Mouse (Mus musculus) stomach, embryonic 15.5 days (tissue): ENCODE results near the gene B4galnt1. TPM values are rescaled to one million over a fixed set of nuclear protein-coding genes. Genes with fewer than 3 reads are reported as not detected.
"Not testable (repeated sequence)": the region's sequence is repeated elsewhere in the genome, so short reads cannot be mapped to it uniquely, and the experiment has no call there.

Experiments
- ATAC-seq: fragments of 200-750 bp; cut with Nextera tagmentation; 2 replicates; pipeline ENCODE4 v1.8.0; 2017; ENCODE audit warnings: low read depth, moderate number of reproducible peaks, moderate TSS enrichment; ENCODE audit not compliant: insufficient read depth, low FRiP score
- H3K27ac ChIP-seq: fragments of 300-500 bp; sonication (generic); 2 replicates; pipeline ENCODE4 v1.5.1; 2015; ENCODE audit warnings: mild to moderate bottlenecking, inconsistent platforms
- H3K27me3 ChIP-seq: fragments of 300-500 bp; sonication (generic); replicated peaks from 2 replicates; pipeline ENCODE4 v1.6.1; 2015; ENCODE audit warnings: inconsistent platforms
- H3K36me3 ChIP-seq: fragments of 300-500 bp; sonication (generic); 2 replicates; pipeline ENCODE4 v1.6.1; 2015; ENCODE audit warnings: inconsistent platforms
- H3K4me1 ChIP-seq: fragments of 300-500 bp; sonication (generic); 2 replicates; pipeline ENCODE4 v1.6.1; 2015; ENCODE audit warnings: inconsistent platforms
- H3K4me2 ChIP-seq: fragments of 300-500 bp; sonication (generic); 2 replicates; pipeline ENCODE4 v1.6.1; 2015; ENCODE audit warnings: mild to moderate bottlenecking, inconsistent platforms
- H3K4me3 ChIP-seq: fragments of 300-500 bp; sonication (generic); replicated peaks from 2 replicates; pipeline ENCODE4 v1.5.1; 2015; ENCODE audit warnings: inconsistent platforms
- H3K9ac ChIP-seq: fragments of 300-500 bp; sonication (generic); 2 replicates; pipeline ENCODE4 v1.6.1; 2015; ENCODE audit warnings: inconsistent platforms
- H3K9me3 ChIP-seq: fragments of 300-500 bp; sonication (generic); 2 replicates; pipeline ENCODE4 v1.6.1; 2016; ENCODE audit warnings: inconsistent platforms
- WGBS: fragments of 180-500 bp; shearing (Covaris S2); methylation state at CpG from one replicate; pipeline ENCODE4 v1.1.7; 2015; 5-methylcytosine and 5-hydroxymethylcytosine counted together
- polyA plus RNA-seq: library from polyadenylated mRNA; unstranded; fragments of >200 nt; fragmentation: Nextera tagmentation; extraction: Ambion mirVana; gene quantifications from 2 replicates; pipeline ENCODE4 v1.2.1, GENCODE M21; 2015

B4galnt1 gene
- polyA plus RNA-seq, 1 experiment from 2014 or later: 29.4 TPM

- Histone ChIP-seq H3K36me3 (no peaks in the 10 kb centered on the region), H3K4me3 (no peak overlapping the region), H3K4me2 (no peak overlapping the region), H3K27ac (no peak overlapping the region), H3K9me3 (no peaks in the 10 kb centered on the region), H3K27me3 (peaks cover 12% of the 10 kb centered on the region), H3K9ac (no peak overlapping the region), H3K4me1 (peaks cover 5% of the 10 kb centered on the region; the same call in 1 of the 2 replicates)
- 63% methylated on average over 3 of the region's 3 CpGs for WGBS
- no peak for ATAC-seq
Observed at GRCm38 (mm10) chr10:127160728-127161127, 4.3 kb upstream of the B4galnt1 start.

GRCm38 (mm10) chr10:127162771-127163261 is 2.2 kb upstream of the B4galnt1 start:
- not testable (repeated sequence) for H3K36me3 ChIP-seq, ATAC-seq, H3K27ac ChIP-seq, H3K9ac ChIP-seq, H3K4me3 ChIP-seq, H3K4me2 ChIP-seq, H3K9me3 ChIP-seq
- H3K27me3 ChIP-seq: peaks cover 30% of the 10 kb centered on the region
- 43% methylated on average over 7 of the region's 7 CpGs for WGBS
- peaks cover 14% of the 10 kb centered on the region; the same call in 1 of the 2 replicates for H3K4me1 ChIP-seq

GRCm38 (mm10) chr10:127164190-127164589 is 835 bp upstream of the B4galnt1 start:
- peaks cover 37% of the 10 kb centered on the region for H3K27me3 ChIP-seq
- H3K4me2 ChIP-seq: no peak overlapping the region
- WGBS: 88% methylated on average over 4 of the region's 4 CpGs
- no peaks in the 10 kb centered on the region for H3K9me3 ChIP-seq
- peaks cover 14% of the 10 kb centered on the region; the same call in 1 of the 2 replicates for H3K4me1 ChIP-seq
- ATAC-seq: no peak
- no peak overlapping the region for H3K9ac ChIP-seq
- no peak overlapping the region for H3K4me3 ChIP-seq
- no peak overlapping the region for H3K27ac ChIP-seq
- no peaks in the 10 kb centered on the region for H3K36me3 ChIP-seq

DNA sequence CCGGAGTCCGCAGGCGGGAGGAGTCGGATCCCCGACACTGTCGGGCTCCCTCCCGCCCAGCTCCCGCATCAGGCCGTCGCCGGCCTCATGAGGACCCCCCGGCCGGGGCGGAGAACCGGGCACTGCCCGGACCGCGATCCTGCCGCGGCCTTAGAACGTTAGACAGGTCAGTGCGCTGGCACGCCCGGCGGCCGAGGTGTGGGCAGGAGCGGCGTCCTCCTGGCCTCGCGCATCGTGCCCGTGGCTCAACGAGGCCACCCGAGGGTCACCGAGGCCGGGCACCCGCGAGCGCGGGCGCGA is 279 bp downstream of the B4galnt1 start:
- peaks cover 21% of the 10 kb centered on the region for H3K4me1 ChIP-seq
- H3K36me3 ChIP-seq: no peaks in the 10 kb centered on the region
- H3K27ac ChIP-seq: peak overlapping the region; percentile 74
- H3K27me3 ChIP-seq: peaks cover 47% of the 10 kb centered on the region
- WGBS: under 1% methylated on average over 40 of the region's 42 CpGs
- ATAC-seq: peak; percentile 25
- H3K4me2 ChIP-seq: peak overlapping the region; percentile 100
- no peaks in the 10 kb centered on the region for H3K9me3 ChIP-seq
- peak overlapping the region; percentile 77 for H3K9ac ChIP-seq
- H3K4me3 ChIP-seq: peak overlapping the region; percentile 57

DNA sequence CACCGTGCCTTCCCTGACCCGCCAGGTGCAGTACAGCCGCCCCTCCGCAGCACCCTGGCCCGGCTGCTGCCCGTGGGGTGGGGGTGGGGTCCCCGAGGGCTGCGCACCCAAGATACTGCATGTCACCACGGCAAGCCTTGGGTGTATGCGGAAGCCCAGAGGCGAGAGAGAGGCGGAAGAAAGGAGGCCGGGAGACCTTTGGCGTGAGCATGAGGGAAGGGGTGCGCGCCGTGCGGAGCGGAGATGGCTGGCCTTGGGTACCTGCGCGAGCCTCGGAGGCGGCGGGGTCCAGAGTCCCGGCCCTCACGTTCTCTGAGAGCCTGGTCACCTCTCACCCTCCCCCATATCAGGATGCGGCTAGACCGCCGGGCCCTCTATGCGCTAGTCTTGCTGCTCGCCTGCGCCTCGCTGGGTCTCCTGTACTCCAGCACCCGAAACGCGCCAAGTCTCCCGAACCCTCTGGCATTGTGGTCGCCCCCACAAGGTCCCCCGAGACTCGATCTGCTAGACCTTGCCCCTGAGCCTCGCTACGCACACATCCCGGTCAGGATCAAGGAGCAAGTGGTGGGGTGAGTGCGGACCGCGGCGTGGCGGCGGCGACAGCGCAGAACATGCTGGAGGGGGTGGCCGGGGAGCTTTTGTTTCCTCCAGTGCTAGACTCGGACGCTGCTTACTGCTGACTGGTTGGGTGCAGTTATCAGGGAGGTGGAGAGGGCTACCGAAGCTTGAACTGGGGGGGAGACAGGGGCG is 804 bp downstream of the B4galnt1 start:
- peak overlapping the region; percentile 74 for H3K27ac ChIP-seq
- H3K4me2 ChIP-seq: peak overlapping the region; percentile 100
- peaks cover 26% of the 10 kb centered on the region for H3K4me1 ChIP-seq

DNA sequence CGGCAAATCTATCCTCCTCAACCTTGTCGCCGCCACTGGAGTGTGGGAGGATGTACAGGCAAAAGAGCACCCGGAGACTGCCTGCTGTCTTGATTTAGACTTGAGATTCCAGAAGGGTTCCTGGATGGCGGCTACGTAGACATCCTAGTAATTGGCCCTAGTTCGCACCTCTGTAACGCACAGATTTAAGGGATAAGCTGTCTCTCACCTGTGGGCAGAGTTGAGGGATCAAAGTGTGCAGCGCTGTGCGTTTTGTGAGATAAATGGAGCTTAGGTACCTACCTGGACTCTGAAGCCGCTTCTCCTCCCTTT is 1.3 kb downstream of the B4galnt1 start:
- Histone ChIP-seq H3K27ac (peak overlapping the region; percentile 74; the same call in 1 of the 2 replicates), H3K27me3 (peaks cover 51% of the 10 kb centered on the region), H3K4me2 (peak overlapping the region; percentile 100), H3K9ac (0 out of 2 replicates have a peak overlapping the region, but pooled peaks have one; percentile 77), H3K9me3 (no peaks in the 10 kb centered on the region), H3K4me1 (peaks cover 27% of the 10 kb centered on the region), H3K36me3 (no peaks in the 10 kb centered on the region), H3K4me3 (peak overlapping the region; percentile 57)
- ATAC-seq: no peak
- WGBS: 7% methylated on average over 11 of the region's 11 CpGs

More for the DNA sequence above, 804 bp downstream of the B4galnt1 start:
- ATAC-seq: peak; percentile 44
- WGBS: under 1% methylated on average over 56 of the region's 56 CpGs
- Histone ChIP-seq H3K4me3 (peak overlapping the region; percentile 57), H3K36me3 (no peaks in the 10 kb centered on the region), H3K9me3 (no peaks in the 10 kb centered on the region), H3K27me3 (peaks cover 50% of the 10 kb centered on the region), H3K9ac (peak overlapping the region; percentile 77)

GRCm38 (mm10) chr10:127166771-127167613 is 2.0 kb downstream of the B4galnt1 start:
- H3K4me3 ChIP-seq: peak overlapping the region; percentile 57
- H3K4me1 ChIP-seq: peaks cover 27% of the 10 kb centered on the region
- H3K27me3 ChIP-seq: peaks cover 55% of the 10 kb centered on the region
- ATAC-seq: no peak
- no peaks in the 10 kb centered on the region for H3K36me3 ChIP-seq
- 28% methylated on average over 15 of the region's 15 CpGs for WGBS
- no peak overlapping the region for H3K9ac ChIP-seq
- H3K4me2 ChIP-seq: peak overlapping the region; percentile 100
- H3K9me3 ChIP-seq: no peaks in the 10 kb centered on the region
- H3K27ac ChIP-seq: peak overlapping the region; percentile 74

DNA sequence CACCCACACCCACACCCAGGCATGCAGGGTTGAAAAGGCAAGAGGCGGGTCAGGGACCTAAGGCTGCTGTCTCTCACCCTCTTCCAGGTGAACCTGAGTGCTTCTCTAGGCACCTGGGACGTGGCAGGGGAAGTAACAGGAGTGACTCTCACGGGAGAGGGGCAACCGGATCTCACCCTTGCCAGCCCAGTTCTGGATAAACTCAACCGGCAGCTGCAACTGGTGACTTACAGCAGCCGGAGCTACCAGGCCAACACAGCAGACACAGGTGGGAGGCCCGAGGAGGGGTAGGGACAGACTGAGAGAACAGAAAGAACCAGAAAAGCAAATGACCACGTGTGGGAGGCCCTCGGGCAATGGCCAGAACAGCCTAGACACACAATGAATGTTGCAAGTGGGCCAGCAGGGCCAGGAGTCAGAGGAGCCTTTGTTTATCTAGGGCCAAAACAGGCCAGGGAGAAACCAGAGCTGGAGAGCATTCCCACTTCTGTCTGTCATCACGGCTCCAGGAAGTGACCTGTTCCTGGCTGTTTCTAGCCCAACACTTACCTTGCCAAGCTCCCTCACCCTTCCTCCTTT is 2.7 kb downstream of the B4galnt1 start:
- peak overlapping the region; percentile 8 for H3K27ac ChIP-seq
- peaks cover 58% of the 10 kb centered on the region for H3K27me3 ChIP-seq
- H3K4me1 ChIP-seq: peaks cover 27% of the 10 kb centered on the region
- WGBS: 31% methylated on average over 10 of the region's 10 CpGs
- H3K4me3 ChIP-seq: peak overlapping the region; percentile 57; the same call in 1 of the 2 replicates
- no peak overlapping the region for H3K9ac ChIP-seq
- no peaks in the 10 kb centered on the region for H3K9me3 ChIP-seq
- no peaks in the 10 kb centered on the region for H3K36me3 ChIP-seq
- no peak for ATAC-seq
- peak overlapping the region; percentile 100 for H3K4me2 ChIP-seq

DNA sequence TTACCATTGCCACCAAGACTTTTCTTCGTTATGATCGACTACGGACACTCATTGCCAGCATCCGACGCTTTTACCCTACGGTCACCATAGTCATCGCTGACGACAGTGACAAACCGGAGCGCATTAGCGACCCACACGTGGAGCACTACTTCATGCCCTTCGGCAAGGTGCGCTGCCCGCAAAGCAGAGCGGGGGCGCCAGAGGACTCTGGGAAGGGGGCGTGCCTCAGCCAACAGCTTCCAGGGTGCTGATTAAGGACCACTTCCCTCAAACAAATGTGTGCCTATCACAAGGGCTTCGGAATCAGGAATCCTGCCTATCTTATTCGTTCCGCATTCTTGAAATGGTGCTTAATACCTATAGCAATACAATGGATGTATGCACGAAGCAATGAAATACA is 5.0 kb downstream of the B4galnt1 start:
- Histone ChIP-seq H3K4me3 (peak overlapping the region; percentile 33; the same call in 1 of the 2 replicates), H3K36me3 (no peaks in the 10 kb centered on the region), H3K27ac (no peak overlapping the region), H3K27me3 (peaks cover 50% of the 10 kb centered on the region), H3K9ac (no peak overlapping the region), H3K4me2 (peak overlapping the region; percentile 75), H3K4me1 (peaks cover 27% of the 10 kb centered on the region), H3K9me3 (no peaks in the 10 kb centered on the region)
- WGBS: 6% methylated on average over 22 of the region's 22 CpGs
- no peak for ATAC-seq

GRCm38 (mm10) chr10:127170837-127171272 is 5.8 kb downstream of the B4galnt1 start:
- H3K9ac ChIP-seq: no peak overlapping the region
- H3K4me2 ChIP-seq: peak overlapping the region; percentile 75
- no peak overlapping the region for H3K27ac ChIP-seq
- H3K36me3 ChIP-seq: no peaks in the 10 kb centered on the region
- peaks cover 49% of the 10 kb centered on the region for H3K27me3 ChIP-seq
- peak; percentile 34; the same call in 1 of the 2 replicates for ATAC-seq
- no peaks in the 10 kb centered on the region for H3K9me3 ChIP-seq
- peak overlapping the region; percentile 33 for H3K4me3 ChIP-seq
- WGBS: 1% methylated on average over 29 of the region's 29 CpGs
- H3K4me1 ChIP-seq: peaks cover 22% of the 10 kb centered on the region

DNA sequence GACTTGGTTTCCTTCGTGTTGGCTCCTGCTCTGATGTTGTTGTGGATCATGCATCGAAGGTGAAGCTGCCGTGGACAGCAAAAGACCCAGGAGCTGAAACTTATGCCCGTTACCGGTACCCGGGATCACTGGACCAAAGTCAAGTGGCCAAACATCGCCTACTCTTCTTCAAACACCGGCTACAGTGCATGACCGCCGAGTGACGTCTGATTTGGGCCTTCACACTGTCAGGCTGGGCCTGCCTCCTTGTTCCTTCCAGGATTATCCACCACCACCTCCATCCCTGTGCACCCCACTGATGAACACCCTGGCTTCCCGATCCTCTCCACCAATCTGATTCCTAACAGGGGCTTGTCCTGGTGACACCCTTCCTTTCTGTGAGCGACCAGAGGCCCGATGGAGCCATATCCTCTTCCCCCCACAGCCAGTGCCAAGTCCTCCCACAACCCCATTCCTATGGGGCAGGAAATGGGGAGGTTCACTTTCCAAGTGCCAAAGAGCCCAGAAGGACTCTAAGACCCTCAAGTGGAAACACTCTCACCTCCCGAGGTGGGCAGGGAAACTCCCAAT is 6.7 kb downstream of the B4galnt1 start:
- Histone ChIP-seq H3K4me3 (no peak overlapping the region), H3K9ac (no peak overlapping the region), H3K36me3 (no peaks in the 10 kb centered on the region), H3K4me1 (peaks cover 16% of the 10 kb centered on the region), H3K4me2 (no peak overlapping the region), H3K9me3 (no peaks in the 10 kb centered on the region), H3K27me3 (peaks cover 50% of the 10 kb centered on the region), H3K27ac (no peak overlapping the region)
- ATAC-seq: no peak
- 88% methylated on average over 15 of the region's 15 CpGs for WGBS
